Mouse (Mus musculus) ES-Bruce4 (cell line): ENCODE results near the gene Ccdc184.

Experiments
- CTCF ChIP-seq: IDR thresholded peaks from one replicate; pipeline ENCODE4 v1.8.1; 2011; ENCODE audit warnings: low read depth, low read length
- POLR2A ChIP-seq: IDR thresholded peaks from one replicate; pipeline ENCODE4 v1.8.1; 2011; ENCODE audit warnings: low read length; ENCODE audit not compliant: insufficient read depth

- TF ChIP-seq CTCF (no peak), POLR2A (peak; percentile 13)
Measured at GRCm38 (mm10) chr15:98145559-98146181, 21.3 kb upstream of the Ccdc184 start.
